Comparison of ENCODE assay signal across 17 mouse cellular contexts in genomic region chr8:8867126-8867777, GRCm38 (mm10).
A peak's percentile ranks its signal among the peaks of the same experiment; 100 is the strongest.
DNase-seq lines count a peak whose midpoint lies in the region; ATAC-seq and TF ChIP-seq lines count a peak whose summit lies in the region.
"Had no signal": no experiment of that assay in that cellular context is flagged by ENCODE, and none has a peak within 500 bp of the region (broad histone marks: within the 10 kb centered on the region; RNA-seq: fewer than 3 reads in every experiment).

No protein-coding gene starts in this region.

- peak; percentile 23 for DNase-seq in kidney, adult 2 months
- DNase-seq in kidney, postnatal 14 days: no peak
- DNase-seq in urinary bladder, adult 18-20 months (ENCODE audit: low spot score in 2 of 2): peak; percentile 16 to 23
- DNase-seq in urinary bladder, postnatal 10 days (ENCODE audit: low spot score): no peak
- DNase-seq in heart, postnatal 10 days: no peak
- no peak for DNase-seq in heart, adult 18-20 months
- DNase-seq: cerebellum, adult 11-12 months; right cerebral cortex, postnatal 4 days; thymus, postnatal 14 days had no signal

- H3K9ac ChIP-seq in lung, embryonic 15.5 days: no peak overlapping the region
- H3K9ac ChIP-seq in stomach, embryonic 16.5 days (ENCODE audit: low read length): no peak overlapping the region
- H3K9ac ChIP-seq: heart, embryonic 15.5 days; hindbrain, embryonic 13.5 days; limb, embryonic 15.5 days had no signal

- no peaks in the 10 kb centered on the region for H3K36me3 ChIP-seq in kidney, adult 2 months (ENCODE audit: control insufficient read depth, insufficient read depth, low read length)
- no peaks in the 10 kb centered on the region for H3K36me3 ChIP-seq in lung, embryonic 15.5 days
- no peaks in the 10 kb centered on the region for H3K36me3 ChIP-seq in stomach, embryonic 16.5 days (ENCODE audit: control insufficient read depth, insufficient read depth, low read length)
- H3K36me3 ChIP-seq: heart, embryonic 15.5 days; hindbrain, embryonic 13.5 days; limb, embryonic 15.5 days; midbrain, embryonic 10.5 days had no signal

- H3K4me1 ChIP-seq in kidney, adult 2 months (ENCODE audit: control insufficient read depth, insufficient read depth, low read length): peaks cover 2% of the 10 kb centered on the region; the same call in 1 of the 2 replicates
- H3K4me1 ChIP-seq in lung, embryonic 15.5 days: peaks cover 12% of the 10 kb centered on the region
- H3K4me1 ChIP-seq in stomach, embryonic 16.5 days (ENCODE audit: control insufficient read depth, insufficient read depth, low read length): peaks cover 5% of the 10 kb centered on the region
- H3K4me1 ChIP-seq: heart, embryonic 15.5 days had no signal

- H3K4me2 ChIP-seq in lung, embryonic 15.5 days: no peak overlapping the region
- 0 out of 2 replicates have a peak overlapping the region, but pooled peaks have one; percentile 23 for H3K4me2 ChIP-seq in stomach, embryonic 16.5 days (ENCODE audit: low read depth, low read length)
- H3K4me2 ChIP-seq: heart, embryonic 15.5 days; hindbrain, embryonic 13.5 days; limb, embryonic 15.5 days had no signal

- WGBS in kidney, adult 2 months: 33% methylated on average over 9 of the region's 9 CpGs
- 24% methylated on average over 9 of the region's 9 CpGs for WGBS in lung, embryonic 15.5 days
- WGBS in stomach, embryonic 16.5 days: 28% methylated on average over 9 of the region's 9 CpGs

- no peaks in the 10 kb centered on the region for H3K9me3 ChIP-seq in lung, embryonic 15.5 days
- H3K9me3 ChIP-seq in stomach, embryonic 16.5 days (replicated peaks; ENCODE audit: control insufficient read depth, low read length): no peaks in the 10 kb centered on the region
- H3K9me3 ChIP-seq: heart, embryonic 15.5 days; hindbrain, embryonic 13.5 days; limb, embryonic 15.5 days; midbrain, embryonic 10.5 days had no signal

- no peak overlapping the region for H3K4me3 ChIP-seq in kidney, adult 2 months (ENCODE audit: insufficient read depth, low read depth, low read length)
- no peak overlapping the region for H3K4me3 ChIP-seq in lung, embryonic 15.5 days
- H3K4me3 ChIP-seq in stomach, embryonic 16.5 days (replicated peaks; ENCODE audit: low read length): no peak overlapping the region
- H3K4me3 ChIP-seq: heart, embryonic 15.5 days; hindbrain, embryonic 13.5 days; limb, embryonic 15.5 days; midbrain, embryonic 10.5 days had no signal

- TF ChIP-seq POLR2A in kidney, adult 2 months (IDR thresholded peaks at IDR 0.05; ENCODE audit: low read depth, low read length): no peak

- intact Hi-C loops in heart, postnatal 10 days (cut with DNase I): no loop called here

- no peak overlapping the region; the same call in 1 of the 2 replicates for H3K27ac ChIP-seq in kidney, adult 2 months (ENCODE audit: insufficient read depth, low read depth, low read length)
- peak overlapping the region; percentile 35 for H3K27ac ChIP-seq in lung, embryonic 15.5 days
- H3K27ac ChIP-seq in stomach, embryonic 16.5 days (ENCODE audit: low read length): no peak overlapping the region
- H3K27ac ChIP-seq: heart, embryonic 15.5 days; hindbrain, embryonic 13.5 days; limb, embryonic 15.5 days; midbrain, embryonic 10.5 days had no signal

- ATAC-seq in lung, embryonic 15.5 days (ENCODE audit: borderline replicate concordance, extremely low read depth, low FRiP score, low TSS enrichment): no peak
- ATAC-seq in stomach, embryonic 16.5 days (ENCODE audit: insufficient read depth, low FRiP score): no peak
- ATAC-seq: intestine, postnatal 0 days; Patski had no signal

- no peaks in the 10 kb centered on the region for H3K27me3 ChIP-seq in kidney, adult 2 months (replicated peaks; ENCODE audit: control insufficient read depth, insufficient read depth, low read length)
- no peaks in the 10 kb centered on the region for H3K27me3 ChIP-seq in lung, embryonic 15.5 days
- H3K27me3 ChIP-seq in stomach, embryonic 16.5 days (ENCODE audit: control insufficient read depth, insufficient read depth, low read length): no peaks in the 10 kb centered on the region
- H3K27me3 ChIP-seq: heart, embryonic 15.5 days; limb, embryonic 15.5 days; Patski had no signal

- TF ChIP-seq CTCF in kidney, adult 2 months (conservative IDR thresholded peaks at IDR 0.05; ENCODE audit: insufficient read depth, insufficient read length, low read depth, low read length): no peak

Comparison
In these comparisons a context has a peak if more than half of its experiments do, and no peak if none do; other contexts are left out.
1. DNase-seq: peak in kidney, adult 2 months (single experiment) and urinary bladder, adult 18-20 months (2 of 2); none in kidney, postnatal 14 days (single experiment), urinary bladder, postnatal 10 days (single experiment), heart, postnatal 10 days (0 of 2) and heart, adult 18-20 months (0 of 2).